Mouse (Mus musculus): ENCODE data around the gene Malsu1.

Malsu1 gene

DNA sequence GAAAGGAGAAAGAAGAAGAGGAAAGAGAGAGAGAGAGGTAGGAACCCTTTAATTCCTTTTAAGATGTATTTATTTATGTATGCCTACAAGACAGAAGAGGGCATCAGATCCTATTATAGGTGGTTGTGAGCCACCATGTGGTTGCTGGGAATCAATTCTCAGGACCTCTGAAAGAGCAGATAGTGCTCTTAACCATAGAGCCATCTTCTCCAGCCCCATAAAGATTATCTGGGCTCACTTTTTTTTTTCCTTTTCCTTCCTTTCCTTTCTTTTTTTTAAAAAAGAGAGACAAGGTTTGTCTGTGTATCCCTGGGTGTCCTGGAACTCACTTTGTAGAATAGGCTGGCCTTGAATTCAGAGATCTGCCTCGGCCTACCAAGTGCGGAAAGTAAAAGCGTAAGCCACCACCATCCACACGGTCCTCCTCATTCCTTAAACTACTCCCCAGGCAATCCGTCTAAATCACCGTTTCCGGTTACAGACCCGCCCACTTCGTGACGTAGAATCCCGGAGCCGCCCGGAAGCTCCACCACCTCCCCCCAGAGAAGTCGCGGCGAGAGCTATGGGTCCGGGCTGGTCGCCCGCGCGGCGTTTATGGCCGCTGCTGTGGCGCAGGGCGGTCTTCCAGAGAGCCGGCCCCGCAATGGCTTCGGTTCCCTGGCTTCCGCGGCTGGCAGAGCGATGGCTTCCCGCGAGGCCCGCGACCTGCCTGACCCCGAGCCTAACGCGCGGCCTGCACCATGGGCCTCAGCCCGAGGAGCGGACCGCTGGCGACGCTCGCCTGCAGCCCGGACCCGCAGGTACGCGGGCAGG lies at the start of gene Malsu1:
TSS of gene Malsu1 (plus strand) at position 492 of the 813 bp plus-strand sequence.
- in situ Hi-C loops (cut with MboI; ENCODE audit: low sequenced_read_pairs): loop anchor here (25.0 kb wide), 1 partner anchor 314 kb away; the partner anchor contains the start of gene Stk31

DNA sequence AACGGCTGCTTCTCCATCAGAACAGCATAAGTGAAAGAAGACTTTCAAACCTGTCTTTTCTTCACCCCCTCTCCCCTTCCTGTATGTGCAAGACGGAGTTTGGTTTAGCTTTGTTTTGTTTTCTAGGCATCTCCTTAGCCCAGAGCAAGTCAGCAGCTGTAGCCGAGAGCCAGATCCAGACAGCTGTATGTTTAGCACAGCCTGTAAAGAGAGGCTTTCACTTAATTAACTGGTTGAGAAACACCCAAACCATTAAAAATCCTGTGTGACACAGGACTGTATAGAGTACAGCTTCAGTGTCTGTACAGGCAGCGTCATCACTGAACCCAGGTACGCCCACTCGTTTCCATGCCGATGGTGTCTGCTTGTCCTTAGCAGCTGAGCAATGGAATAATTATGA lies 48.3 kb upstream of the Malsu1 start:
- in situ Hi-C loops (cut with MboI; ENCODE audit: low sequenced_read_pairs): no loop called here

DNA sequence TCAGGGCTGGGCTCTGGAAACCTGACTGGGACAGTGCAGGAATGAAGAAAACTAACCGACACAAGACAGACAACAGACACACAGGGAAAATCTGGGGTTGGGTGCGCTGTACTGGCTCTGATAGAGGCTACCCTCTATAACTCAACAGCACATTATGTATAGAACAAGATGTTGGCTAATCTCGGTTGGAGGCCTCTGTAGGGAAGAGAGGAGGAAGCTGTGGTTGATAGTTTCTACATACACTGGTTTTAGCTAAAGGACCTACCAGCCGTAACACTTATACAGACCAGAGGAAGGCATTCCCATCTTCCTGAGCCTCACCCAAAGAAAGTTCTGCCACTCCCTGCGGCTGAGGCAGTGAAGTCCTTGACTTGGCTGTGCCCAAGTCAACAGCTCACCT lies 47.1 kb upstream of the Malsu1 start:
- in situ Hi-C loops (cut with MboI; ENCODE audit: low sequenced_read_pairs): no loop called here

DNA sequence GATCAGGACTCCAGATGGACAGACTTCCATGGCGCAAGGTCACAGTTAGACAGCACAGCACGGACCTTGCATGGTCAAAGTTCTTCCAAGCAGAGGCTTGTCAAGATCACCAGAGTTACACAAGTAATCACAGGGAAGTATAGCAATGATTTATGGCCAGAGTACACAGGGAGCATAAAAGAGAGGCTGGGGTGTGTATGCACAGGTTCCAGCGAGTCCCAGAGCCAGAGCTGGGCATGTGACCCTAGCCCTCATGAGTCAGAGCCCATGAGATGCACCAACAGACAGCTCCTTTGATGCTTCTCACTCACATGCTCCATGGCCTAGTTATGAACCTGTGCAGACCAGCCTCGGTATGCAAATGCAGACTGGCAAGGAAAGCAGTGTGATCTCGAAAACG lies 45.6 kb upstream of the Malsu1 start:
- in situ Hi-C loops (cut with MboI; ENCODE audit: low sequenced_read_pairs): no loop called here

DNA sequence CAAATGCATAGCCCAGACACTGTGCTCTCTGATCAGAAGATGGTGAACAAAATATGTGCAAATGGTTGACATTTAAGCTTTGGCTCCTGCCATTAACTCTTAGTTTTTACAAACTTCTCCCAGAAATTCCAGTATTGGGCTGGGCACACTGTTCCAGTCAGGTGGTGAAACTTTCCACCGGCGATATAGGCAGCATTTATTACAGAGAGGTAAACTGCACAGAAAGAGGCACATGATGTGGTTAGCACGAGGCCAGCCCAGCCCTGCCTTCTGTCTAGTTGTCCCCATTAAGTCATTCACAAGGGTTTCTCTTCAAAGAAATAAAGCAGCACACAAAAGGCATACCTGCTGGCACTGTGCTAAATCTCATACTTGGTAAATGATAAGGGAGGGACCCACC lies 44.9 kb upstream of the Malsu1 start:
- in situ Hi-C loops (cut with MboI; ENCODE audit: low sequenced_read_pairs): no loop called here

DNA sequence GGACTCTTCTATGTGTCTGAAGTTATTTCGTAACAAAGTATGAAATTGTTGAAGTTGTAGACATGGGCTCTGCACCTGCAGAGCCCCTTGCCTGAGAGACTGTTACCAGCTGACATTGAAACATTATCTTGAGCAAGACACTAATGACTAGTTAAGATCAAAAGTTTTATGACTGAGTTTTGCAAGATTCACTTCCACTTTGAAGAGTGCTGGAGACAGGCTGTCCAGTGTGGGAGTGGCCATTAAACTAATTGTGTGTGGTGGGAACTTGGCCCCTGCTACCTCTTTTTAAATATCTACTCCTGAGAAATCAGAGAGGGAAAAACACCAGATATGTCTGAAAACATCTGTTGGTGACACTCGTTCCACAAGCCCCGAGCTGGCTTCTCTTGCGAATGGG lies 42.4 kb upstream of the Malsu1 start:
- in situ Hi-C loops (cut with MboI; ENCODE audit: low sequenced_read_pairs): no loop called here

DNA sequence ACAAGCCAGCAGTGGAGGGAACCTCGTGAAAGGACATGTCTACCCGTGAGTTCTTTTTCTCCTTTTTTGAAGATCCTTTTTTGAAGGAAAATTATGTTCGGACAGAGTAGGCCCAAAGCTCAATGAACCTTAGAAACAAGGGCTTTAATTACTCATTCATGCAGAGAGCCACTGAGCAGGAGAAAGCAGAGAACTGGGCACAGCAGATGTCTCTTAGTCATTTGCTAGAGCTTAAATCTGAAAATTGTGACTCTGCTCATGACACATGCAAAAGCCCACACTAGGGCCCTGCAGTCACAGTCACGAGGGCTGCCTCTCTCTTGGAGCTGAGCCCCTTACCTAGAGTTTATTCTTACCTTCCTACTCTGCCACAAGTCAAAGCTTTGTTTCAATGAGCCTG lies 40.8 kb upstream of the Malsu1 start:
- in situ Hi-C loops (cut with MboI; ENCODE audit: low sequenced_read_pairs): no loop called here

DNA sequence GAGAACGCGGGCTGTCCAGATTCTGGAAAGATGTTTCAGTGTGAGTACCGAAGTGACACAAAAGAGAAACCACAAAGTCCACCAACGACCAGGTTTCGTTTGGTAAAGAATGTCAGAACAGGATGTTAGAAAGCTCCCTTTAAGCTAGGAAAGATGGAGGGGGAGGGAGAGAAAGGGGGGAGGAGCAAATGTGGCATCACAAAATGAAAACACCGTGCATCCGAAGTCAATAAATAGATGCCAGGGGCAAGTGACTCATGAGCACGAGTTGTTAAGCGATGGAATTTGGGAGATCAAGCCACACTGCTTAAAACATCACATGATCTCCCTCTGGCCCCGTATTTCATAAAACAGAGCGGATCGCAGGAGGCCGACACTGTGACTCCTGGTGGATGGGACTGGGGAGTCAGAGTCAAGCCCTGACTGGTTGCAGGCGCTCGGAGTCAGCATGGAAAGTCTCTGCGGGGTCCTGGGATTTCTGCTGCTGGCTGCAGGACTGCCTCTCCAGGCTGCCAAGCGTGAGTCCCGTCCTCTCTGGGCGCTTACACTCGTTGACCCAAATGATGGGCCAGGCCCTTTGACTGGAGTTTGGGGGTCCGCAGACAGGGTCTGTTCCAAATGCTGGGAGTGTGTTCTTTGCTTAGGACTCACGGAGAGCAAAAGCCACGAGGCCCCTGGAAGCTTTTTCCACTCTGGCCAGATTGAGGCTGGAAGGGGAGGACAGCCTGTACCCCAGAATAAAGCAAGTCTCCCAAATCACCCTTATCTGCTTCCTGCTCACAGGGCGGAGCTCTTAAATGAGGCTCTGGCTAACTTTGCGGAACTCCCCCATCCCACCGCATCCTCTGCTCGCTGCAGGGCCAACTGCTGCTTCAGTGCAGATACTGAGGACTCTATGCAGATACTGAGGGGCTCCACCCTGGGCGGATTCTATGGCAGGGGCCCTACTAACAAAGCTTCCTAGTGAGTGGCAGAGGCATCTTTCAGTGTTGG lies 37.0 kb upstream of the Malsu1 start, which contains the start of gene Gpnmb:
TSS of gene Gpnmb (plus strand) at position 272 of the 993 bp plus-strand sequence.
- in situ Hi-C loops (cut with MboI; ENCODE audit: low sequenced_read_pairs): no loop called here

DNA sequence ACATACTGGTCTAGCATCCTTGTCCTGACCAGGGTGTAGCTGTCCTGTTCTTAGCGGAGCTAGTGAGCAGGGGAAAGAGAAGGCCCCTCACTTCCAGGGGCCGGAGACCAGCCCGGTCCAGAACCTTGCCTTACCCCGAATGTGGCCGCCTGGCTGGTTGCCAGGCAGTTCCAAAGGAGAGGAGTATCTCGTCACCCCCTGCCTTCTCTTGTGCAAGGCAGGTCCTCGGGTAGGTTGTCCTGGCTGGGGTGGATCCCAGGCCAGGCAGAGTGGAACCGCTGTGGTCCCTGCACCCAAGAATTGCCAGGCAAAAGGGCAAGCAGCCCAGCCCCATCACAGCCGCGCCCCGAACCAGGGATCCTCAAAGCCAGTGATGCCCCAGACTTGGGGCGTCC lies 36.3 kb upstream of the Malsu1 start:
- in situ Hi-C loops (cut with MboI; ENCODE audit: low sequenced_read_pairs): no loop called here

DNA sequence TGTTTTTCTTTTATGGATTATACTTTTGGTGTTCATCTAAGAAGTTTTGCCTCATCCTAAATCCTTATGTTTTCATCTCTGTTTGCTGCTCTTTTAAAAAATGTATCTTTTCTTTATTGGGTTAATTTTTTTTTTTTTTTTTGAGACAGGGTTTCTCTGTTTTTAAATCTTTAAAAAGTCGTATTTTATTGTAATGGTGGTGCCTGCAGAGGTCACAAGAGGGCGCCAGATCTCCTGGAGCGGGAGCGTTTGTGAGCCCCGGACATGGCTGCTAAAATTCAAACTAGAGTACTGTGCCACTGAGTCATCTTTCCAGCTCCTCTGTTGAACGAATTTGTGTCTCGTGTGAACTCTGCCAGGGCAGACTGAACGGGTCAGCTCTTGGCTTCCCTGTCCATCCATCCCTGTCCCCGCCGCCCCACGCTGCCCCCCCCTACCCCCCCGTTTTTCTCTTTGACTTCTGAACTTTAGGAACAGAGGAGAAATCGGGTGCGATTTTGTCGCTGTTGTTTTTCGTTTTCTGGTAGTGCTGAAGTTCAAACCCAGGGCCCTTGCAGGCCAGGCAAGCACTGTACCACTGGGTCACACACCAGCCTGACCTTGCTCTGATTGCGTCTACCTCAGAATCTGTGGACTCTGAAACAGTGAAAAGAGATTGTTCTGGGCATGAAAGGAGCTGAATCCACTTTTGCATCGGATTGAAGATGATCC lies 34.0 kb upstream of the Malsu1 start:
- in situ Hi-C loops (cut with MboI; ENCODE audit: low sequenced_read_pairs): no loop called here

DNA sequence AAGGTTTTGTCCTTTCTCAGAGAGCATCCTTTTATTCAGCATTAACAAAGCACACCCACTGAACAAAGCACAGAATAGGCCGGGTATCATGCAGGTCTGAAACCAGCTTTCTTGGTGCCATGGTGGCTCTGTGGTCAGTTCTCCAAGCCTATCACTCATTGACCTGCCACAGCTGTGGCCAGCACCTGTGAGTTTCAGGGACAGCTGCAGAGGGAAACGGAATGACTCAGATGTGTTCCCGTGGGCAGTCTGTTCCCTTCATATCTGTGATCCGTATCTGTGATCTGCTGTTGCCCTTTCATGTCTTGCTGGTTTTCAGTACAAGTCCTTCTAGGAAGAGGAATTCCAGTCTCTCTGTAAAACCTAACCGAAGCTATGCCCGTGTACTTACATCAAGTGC lies 27.1 kb upstream of the Malsu1 start:
- in situ Hi-C loops (cut with MboI; ENCODE audit: low sequenced_read_pairs): no loop called here

DNA sequence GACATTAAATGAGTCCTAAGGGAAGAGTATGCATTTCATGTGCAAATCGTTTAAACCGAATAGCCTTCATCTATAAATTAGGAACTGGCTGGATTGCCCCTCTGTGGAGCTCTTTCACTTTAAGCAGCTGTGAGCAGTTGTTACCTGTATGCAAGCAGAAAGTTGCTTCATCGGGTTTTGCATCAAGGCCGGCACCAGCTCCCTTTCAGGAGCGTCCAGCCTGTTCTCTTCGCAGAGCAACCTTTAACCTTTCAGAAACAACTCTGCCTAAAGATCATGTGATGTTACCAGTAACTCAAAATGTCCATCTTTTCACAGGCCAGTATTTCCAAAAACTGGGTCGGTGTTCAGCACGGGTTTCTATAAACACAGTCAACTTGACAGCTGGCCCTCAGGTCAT lies 26.6 kb upstream of the Malsu1 start:
- in situ Hi-C loops (cut with MboI; ENCODE audit: low sequenced_read_pairs): no loop called here

DNA sequence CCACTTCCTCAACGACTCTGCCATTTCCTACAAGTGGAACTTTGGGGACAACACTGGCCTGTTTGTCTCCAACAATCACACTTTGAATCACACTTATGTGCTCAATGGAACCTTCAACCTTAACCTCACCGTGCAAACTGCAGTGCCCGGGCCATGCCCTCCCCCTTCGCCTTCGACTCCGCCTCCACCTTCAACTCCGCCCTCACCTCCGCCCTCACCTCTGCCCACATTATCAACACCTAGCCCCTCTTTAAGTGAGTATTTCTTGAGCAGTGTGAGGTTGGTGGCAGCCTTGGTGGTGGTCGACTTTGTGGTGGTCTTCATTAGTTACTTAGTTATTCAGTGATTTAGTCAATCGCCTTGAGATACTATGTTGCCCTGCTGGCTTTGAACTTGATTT lies 25.7 kb upstream of the Malsu1 start:
- in situ Hi-C loops (cut with MboI; ENCODE audit: low sequenced_read_pairs): no loop called here

DNA sequence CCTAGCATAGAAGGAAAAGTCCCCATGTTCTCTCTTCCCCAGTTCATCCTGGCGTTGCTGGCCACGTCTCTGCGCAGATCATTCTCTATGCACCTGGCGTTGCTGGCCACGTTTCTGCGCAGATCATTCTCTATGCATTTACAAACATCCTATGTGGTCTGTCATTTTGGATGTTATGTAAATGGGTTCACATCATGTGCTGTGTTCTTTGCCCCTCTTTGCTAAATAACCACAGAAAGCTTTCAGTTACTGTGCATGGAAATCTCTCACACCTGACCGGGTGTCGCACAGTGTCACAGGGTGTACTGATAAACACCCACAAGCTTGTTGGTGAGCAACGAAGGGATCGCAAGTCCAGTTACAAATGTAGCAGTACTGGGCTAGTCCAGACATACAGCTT lies 25.2 kb upstream of the Malsu1 start:
- in situ Hi-C loops (cut with MboI; ENCODE audit: low sequenced_read_pairs): no loop called here

DNA sequence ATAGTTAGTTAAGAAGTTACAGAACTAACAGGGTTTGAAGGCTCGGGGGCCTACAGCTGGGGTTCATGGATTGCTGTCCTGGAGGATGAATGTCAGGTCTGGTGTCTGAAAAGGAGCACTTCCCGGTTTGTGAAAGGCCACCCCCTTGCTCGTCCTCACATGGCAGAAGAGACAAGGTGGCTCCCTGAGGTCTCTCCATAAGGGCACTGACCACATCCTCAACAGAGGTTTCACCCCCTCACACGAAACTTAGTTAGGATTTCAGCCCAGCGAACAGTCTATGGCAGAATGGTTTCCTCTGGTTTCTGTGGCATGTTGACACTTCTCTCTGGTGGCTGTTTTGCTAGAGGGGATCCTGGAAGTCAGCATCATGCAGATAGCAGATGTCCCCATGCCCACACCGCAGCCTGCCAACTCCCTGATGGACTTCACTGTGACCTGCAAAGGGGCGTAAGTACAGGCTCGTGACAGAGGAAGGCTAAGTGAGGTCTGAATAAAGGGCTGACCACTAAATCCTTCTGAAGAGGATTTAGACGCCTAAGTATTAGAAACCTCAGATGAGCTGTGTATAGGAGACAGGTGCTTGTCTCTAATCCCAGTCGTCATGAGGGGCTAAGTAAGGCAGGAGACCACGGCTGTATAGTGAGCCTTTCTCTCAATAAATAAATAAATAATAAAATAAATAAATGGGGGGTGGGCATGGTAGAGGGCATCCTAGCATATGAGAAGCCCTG lies 22.8 kb upstream of the Malsu1 start:
- in situ Hi-C loops (cut with MboI; ENCODE audit: low sequenced_read_pairs): loop anchor here (10.0 to 25.0 kb wide), 2 partner anchors 194 to 336 kb away; partner anchors contain the start of gene Stk31

DNA sequence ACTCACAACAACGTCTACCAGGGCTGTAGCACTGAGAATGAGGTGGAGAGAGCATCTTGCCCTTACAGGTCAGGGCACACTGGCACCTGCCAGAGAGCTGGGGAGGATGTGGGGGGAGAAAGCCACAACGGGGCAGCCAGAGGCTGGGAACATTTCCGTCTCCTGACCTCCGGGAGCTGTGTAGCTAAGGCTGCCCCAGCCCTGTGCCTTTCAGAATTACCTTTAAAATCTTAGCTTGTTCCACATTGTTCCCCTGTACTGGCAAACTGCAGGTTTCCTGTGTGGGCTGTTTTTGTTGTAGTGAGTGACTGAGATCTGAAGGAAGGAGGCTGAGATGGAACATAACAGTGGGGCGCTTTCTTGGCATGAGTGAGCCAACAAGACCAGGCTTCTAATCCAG lies 21.4 kb upstream of the Malsu1 start:
- in situ Hi-C loops (cut with MboI; ENCODE audit: low sequenced_read_pairs): loop anchor here (10.0 to 25.0 kb wide), 2 partner anchors 193 to 335 kb away; partner anchors contain the start of gene Stk31

DNA sequence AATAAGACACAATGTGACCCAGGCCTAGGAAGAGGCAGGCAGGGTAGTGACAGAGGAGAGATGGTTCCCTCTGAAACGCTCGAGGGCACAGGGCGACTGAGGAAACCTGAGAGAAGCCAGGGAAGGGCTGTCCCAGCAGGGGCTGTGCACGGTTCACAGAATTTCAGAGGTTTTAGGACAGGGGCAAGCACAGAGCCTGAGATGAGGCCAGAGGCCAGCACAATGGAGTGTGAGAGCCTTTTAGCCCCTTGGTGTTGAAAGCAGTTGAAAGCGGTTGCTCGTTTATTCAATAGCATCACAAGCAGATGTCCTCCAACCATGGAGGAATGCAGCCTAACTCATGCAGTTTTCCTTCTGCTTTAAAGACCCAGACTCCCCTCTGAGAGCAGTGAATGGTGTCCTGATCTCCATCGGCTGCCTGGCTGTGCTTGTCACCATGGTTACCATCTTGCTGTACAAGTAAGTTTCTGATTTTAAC lies 18.3 kb upstream of the Malsu1 start:
- in situ Hi-C loops (cut with MboI; ENCODE audit: low sequenced_read_pairs): loop anchor here (10.0 to 25.0 kb wide), 2 partner anchors 190 to 332 kb away; partner anchors contain the start of gene Stk31

DNA sequence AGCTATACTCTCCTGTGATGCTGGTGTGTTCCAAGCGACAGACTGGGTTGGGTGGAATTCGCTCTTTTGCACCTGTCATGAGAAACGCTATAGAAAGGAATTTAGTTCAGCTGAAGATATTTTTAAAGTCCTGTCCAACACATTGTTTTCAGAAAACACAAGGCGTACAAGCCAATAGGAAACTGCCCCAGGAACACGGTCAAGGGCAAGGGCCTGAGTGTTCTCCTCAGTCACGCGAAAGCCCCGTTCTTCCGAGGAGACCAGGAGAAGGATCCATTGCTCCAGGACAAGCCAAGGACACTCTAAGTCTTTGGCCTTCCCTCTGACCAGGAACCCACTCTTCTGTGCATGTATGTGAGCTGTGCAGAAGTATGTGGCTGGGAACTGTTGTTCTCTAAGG lies 17.6 kb upstream of the Malsu1 start:
- in situ Hi-C loops (cut with MboI; ENCODE audit: low sequenced_read_pairs): loop anchor here (10.0 to 25.0 kb wide), 2 partner anchors 189 to 331 kb away; partner anchors contain the start of gene Stk31

Measured in CH12F3 (cell line).